7 mouse cellular contexts compared by ENCODE assay signal in the genomic region with DNA sequence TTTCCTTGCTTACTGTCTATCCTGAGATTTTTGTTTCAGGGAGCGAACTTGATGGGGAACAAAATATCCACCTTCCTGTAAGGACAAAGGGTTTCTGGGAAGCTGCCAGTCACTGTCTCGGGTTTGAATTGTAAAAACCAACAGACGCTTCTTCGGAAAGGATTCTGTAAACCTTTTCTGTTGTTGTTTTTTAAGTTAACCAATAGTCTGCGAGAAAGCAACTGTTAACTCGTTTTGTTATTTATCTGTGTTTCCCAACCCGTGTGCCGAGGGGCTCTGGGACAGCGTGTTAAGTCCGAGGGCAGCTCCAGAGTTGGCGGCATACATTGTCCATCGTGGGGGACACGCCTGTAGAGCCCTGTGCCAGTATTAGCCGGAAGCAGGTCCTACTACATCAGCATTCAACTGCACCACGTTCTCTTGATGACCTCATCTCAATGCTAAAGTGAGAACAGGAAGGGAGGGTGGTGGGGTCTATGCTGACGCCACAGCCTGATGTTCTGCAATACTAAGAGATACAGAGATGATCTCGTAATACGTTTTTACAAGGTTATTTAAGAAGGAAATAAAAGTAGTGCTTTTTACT.
DNase-seq lines count a peak whose midpoint lies in the region; ATAC-seq and TF ChIP-seq lines count a peak whose summit lies in the region.

No protein-coding gene starts in this region.

- no peaks in the 10 kb centered on the region for H3K27me3 ChIP-seq in heart, postnatal 0 days (ENCODE audit: control insufficient read depth, insufficient read depth, low read length)
- no peaks in the 10 kb centered on the region for H3K27me3 ChIP-seq in midbrain, embryonic 10.5 days (ENCODE audit: low read depth, poor library complexity, severe bottlenecking)

- peak overlapping the region; percentile 19 for H3K4me2 ChIP-seq in heart, postnatal 0 days (ENCODE audit: low read depth, low read length)

- WGBS in heart, postnatal 0 days = 54% methylated on average over 18 of the region's 18 CpGs
- WGBS in midbrain, embryonic 10.5 days = 77% methylated on average over 18 of the region's 18 CpGs

- DNase-seq in CD8-positive naive resting alpha-beta T cell, adult 2 months (ENCODE audit: low read depth in 2 of 2, low spot score in 2 of 2) = peak; percentile 57 to 67
- peak; percentile 60 for DNase-seq in heart, postnatal 0 days (ENCODE audit: low spot score)
- DNase-seq in midbrain, embryonic 10.5 days (ENCODE audit: low spot score) = no peak
- DNase-seq in spleen, adult 12 weeks (ENCODE audit: low spot score) = no peak
- no peak for DNase-seq in spleen, postnatal 14 days (ENCODE audit: low spot score in 2 of 2)
- DNase-seq in right cerebral cortex, postnatal 4 days = no peak

- H3K27ac ChIP-seq in brown adipose tissue, adult 24 weeks (replicated peaks; ENCODE audit: low read depth, low read length) = peak overlapping the region; percentile 87
- peak overlapping the region; percentile 73 for H3K27ac ChIP-seq in heart, postnatal 0 days (ENCODE audit: low read depth)
- H3K27ac ChIP-seq in midbrain, embryonic 10.5 days (replicated peaks) = peak overlapping the region; percentile 62

- TF ChIP-seq EP300 in heart, postnatal 0 days (IDR thresholded peaks at IDR 0.05; ENCODE audit: low read depth) = no peak

- no peaks in the 10 kb centered on the region for H3K9me3 ChIP-seq in heart, postnatal 0 days (replicated peaks; ENCODE audit: control insufficient read depth, low read length)
- H3K9me3 ChIP-seq in midbrain, embryonic 10.5 days (replicated peaks) = no peaks in the 10 kb centered on the region

- peak; percentile 68 for ATAC-seq in heart, postnatal 0 days (ENCODE audit: insufficient read depth, low read depth)

- no peaks in the 10 kb centered on the region for H3K36me3 ChIP-seq in heart, postnatal 0 days (replicated peaks; ENCODE audit: control insufficient read depth, insufficient read depth, low read length)
- H3K36me3 ChIP-seq in midbrain, embryonic 10.5 days = no peaks in the 10 kb centered on the region

- H3K9ac ChIP-seq in heart, postnatal 0 days (replicated peaks; ENCODE audit: low read depth, low read length) = no peak overlapping the region

- H3K4me1 ChIP-seq in brown adipose tissue, adult 24 weeks (ENCODE audit: control insufficient read depth, insufficient read depth, insufficient read length, low read length) = peaks cover 2% of the 10 kb centered on the region; the same call in 1 of the 2 replicates
- H3K4me1 ChIP-seq in heart, postnatal 0 days (ENCODE audit: control insufficient read depth, insufficient read depth) = peaks cover 15% of the 10 kb centered on the region
- H3K4me1 ChIP-seq in midbrain, embryonic 10.5 days = peaks cover 33% of the 10 kb centered on the region

- no peak for TF ChIP-seq CTCF in heart, postnatal 0 days (IDR thresholded peaks at IDR 0.05; ENCODE audit: low read depth)

- peak overlapping the region; percentile 35 for H3K4me3 ChIP-seq in brown adipose tissue, adult 24 weeks (ENCODE audit: insufficient read depth, low read depth, low read length)
- H3K4me3 ChIP-seq in heart, postnatal 0 days (ENCODE audit: low read depth, low read length) = no peak overlapping the region
- no peak overlapping the region for H3K4me3 ChIP-seq in midbrain, embryonic 10.5 days

Comparison
In these comparisons a context has a peak if more than half of its experiments do, and no peak if none do; other contexts are left out.
1. DNase-seq: peak in CD8-positive naive resting alpha-beta T cell, adult 2 months (2 of 2) and heart, postnatal 0 days (single experiment); none in midbrain, embryonic 10.5 days (single experiment), spleen, adult 12 weeks (single experiment), spleen, postnatal 14 days (0 of 2) and right cerebral cortex, postnatal 4 days (single experiment).
2. Peak in every context shown above with its lines, with median percentiles within 50 percentile points of each other: H3K27ac ChIP-seq.